Mouse (Mus musculus) liver, embryonic 15.5 days (tissue): ENCODE measurements at regions not wholly inside any gene's neighbourhood (a gene's known extent, or its start where the extent isn't known, plus 50 kb on each side); places are given as distances from the start of the nearest gene placed in this dataset.

Source experiments
- ATAC-seq: fragments of 200-750 bp; cut with Nextera tagmentation; 2 replicates; pipeline ENCODE4 v1.8.0; 2017; ENCODE audit warnings: moderate number of reproducible peaks, mild to moderate bottlenecking, moderate library complexity; ENCODE audit not compliant: insufficient read depth
- H3K27ac ChIP-seq: fragments of 300-500 bp; sonication (generic); replicated peaks from 2 replicates; pipeline ENCODE4 v1.5.1; 2015; ENCODE audit warnings: mild to moderate bottlenecking, inconsistent platforms
- H3K27me3 ChIP-seq: fragments of 300-500 bp; sonication (generic); 2 replicates; pipeline ENCODE4 v1.6.1; 2015; ENCODE audit warnings: mild to moderate bottlenecking, inconsistent platforms
- H3K36me3 ChIP-seq: fragments of 300-500 bp; sonication (generic); replicated peaks from 2 replicates; pipeline ENCODE4 v1.6.1; 2015; ENCODE audit warnings: moderate library complexity, mild to moderate bottlenecking, inconsistent platforms
- H3K4me1 ChIP-seq: fragments of 300-500 bp; sonication (generic); replicated peaks from 2 replicates; pipeline ENCODE4 v1.6.1; 2015; ENCODE audit warnings: inconsistent platforms
- H3K4me2 ChIP-seq: fragments of 300-500 bp; sonication (generic); 2 replicates; pipeline ENCODE4 v1.6.1; 2015; ENCODE audit warnings: moderate library complexity, mild to moderate bottlenecking, inconsistent platforms
- H3K4me3 ChIP-seq: fragments of 300-500 bp; sonication (generic); replicated peaks from 2 replicates; pipeline ENCODE4 v1.5.1; 2015; ENCODE audit warnings: mild to moderate bottlenecking, inconsistent platforms
- H3K9ac ChIP-seq: fragments of 300-500 bp; sonication (generic); 2 replicates; pipeline ENCODE4 v1.6.1; 2015; ENCODE audit warnings: moderate library complexity, mild to moderate bottlenecking, inconsistent platforms
- H3K9me3 ChIP-seq: fragments of 300-500 bp; sonication (generic); replicated peaks from 2 replicates; pipeline ENCODE4 v1.6.1; 2016; ENCODE audit warnings: inconsistent platforms
- WGBS: fragments of 180-500 bp; shearing (Covaris S2); methylation state at CpG from one replicate; pipeline ENCODE4 v1.1.7; 2015; ENCODE audit warnings: mixed read lengths; ENCODE audit not compliant: insufficient replicate concordance; 5-methylcytosine and 5-hydroxymethylcytosine counted together

GRCm38 (mm10) chr6:51790293-51790692 is 222.1 kb downstream of the Skap2 start:
- no peaks in the 10 kb centered on the region for H3K36me3 ChIP-seq
- no peak overlapping the region for H3K9ac ChIP-seq
- H3K4me1 ChIP-seq, result no peaks in the 10 kb centered on the region
- no peak overlapping the region for H3K27ac ChIP-seq
- no peak for ATAC-seq
- no peaks in the 10 kb centered on the region for H3K9me3 ChIP-seq
- H3K4me3 ChIP-seq, result no peak overlapping the region
- WGBS, result 60% methylated on average over 5 of the region's 5 CpGs
- no peaks in the 10 kb centered on the region for H3K27me3 ChIP-seq
- no peak overlapping the region for H3K4me2 ChIP-seq

GRCm38 (mm10) chr6:51790693-51791092 is 221.7 kb downstream of the Skap2 start:
- WGBS, result 68% methylated on average over 7 of the region's 7 CpGs
- H3K27ac ChIP-seq, result no peak overlapping the region
- H3K9me3 ChIP-seq, result no peaks in the 10 kb centered on the region
- no peak overlapping the region for H3K4me3 ChIP-seq
- H3K36me3 ChIP-seq, result no peaks in the 10 kb centered on the region
- no peak overlapping the region for H3K9ac ChIP-seq
- H3K4me2 ChIP-seq, result no peak overlapping the region
- no peak for ATAC-seq
- H3K4me1 ChIP-seq, result no peaks in the 10 kb centered on the region
- H3K27me3 ChIP-seq, result no peaks in the 10 kb centered on the region

GRCm38 (mm10) chr6:51795300-51795699 is 217.0 kb downstream of the Skap2 start:
- no peaks in the 10 kb centered on the region for H3K9me3 ChIP-seq
- no peak overlapping the region for H3K4me3 ChIP-seq
- H3K36me3 ChIP-seq, result no peaks in the 10 kb centered on the region
- H3K9ac ChIP-seq, result no peak overlapping the region
- H3K27ac ChIP-seq, result no peak overlapping the region
- H3K27me3 ChIP-seq, result no peaks in the 10 kb centered on the region
- ATAC-seq, result no peak
- H3K4me1 ChIP-seq, result no peaks in the 10 kb centered on the region
- whole genome bisulfite sequencing, result 36% methylated on average over 4 of the region's 4 CpGs
- no peak overlapping the region for H3K4me2 ChIP-seq

GRCm38 (mm10) chr6:51798577-51799240 is 213.6 kb downstream of the Skap2 start:
- H3K4me2 ChIP-seq, result no peak overlapping the region
- H3K9me3 ChIP-seq, result no peaks in the 10 kb centered on the region
- H3K27me3 ChIP-seq, result no peaks in the 10 kb centered on the region
- no peak overlapping the region for H3K9ac ChIP-seq
- H3K4me1 ChIP-seq, result no peaks in the 10 kb centered on the region
- H3K36me3 ChIP-seq, result no peaks in the 10 kb centered on the region
- no peak overlapping the region for H3K27ac ChIP-seq
- ATAC-seq, result no peak
- WGBS, result 69% methylated on average over 12 of the region's 12 CpGs
- H3K4me3 ChIP-seq, result no peak overlapping the region

GRCm38 (mm10) chr6:51805656-51806055 is 206.7 kb downstream of the Skap2 start:
- no peak for ATAC-seq
- no peaks in the 10 kb centered on the region for H3K27me3 ChIP-seq
- no peak overlapping the region for H3K27ac ChIP-seq
- no peaks in the 10 kb centered on the region for H3K9me3 ChIP-seq
- no peaks in the 10 kb centered on the region for H3K36me3 ChIP-seq
- no peak overlapping the region for H3K4me2 ChIP-seq
- WGBS, result 77% methylated on average over 7 of the region's 7 CpGs
- no peak overlapping the region for H3K9ac ChIP-seq
- no peaks in the 10 kb centered on the region for H3K4me1 ChIP-seq
- H3K4me3 ChIP-seq, result no peak overlapping the region
